In genomic region chrX:52987905-52988783, GRCm38 (mm10) we compare ENCODE assay signal across 8 mouse cellular contexts. TPM values are rescaled to one million over a fixed set of nuclear protein-coding genes. Genes with fewer than 3 reads are reported as not detected.
DNase-seq lines count a peak whose midpoint lies in the region; ATAC-seq and TF ChIP-seq lines count a peak whose summit lies in the region.

Gene Hprt (plus strand): TSS chrX:52988137.

- H3K36me3 ChIP-seq in hindbrain, embryonic 10.5 days = no peaks in the 10 kb centered on the region

- no peak for DNase-seq in Patski (ENCODE audit: low read depth, low spot score)
- peak; percentile 88 for DNase-seq in cerebellum, adult 9-11 months
- peak; percentile 53 to 83 for DNase-seq in frontal cortex, adult 2 months (ENCODE audit: extremely low spot score in 1 of 2, low spot score in 1 of 2)
- DNase-seq in hindbrain, embryonic 10.5 days (ENCODE audit: low spot score) = peak; percentile 84
- peak; percentile 78 to 79 for DNase-seq in layer of hippocampus, postnatal 14 days (ENCODE audit: low spot score in 2 of 2)
- peak; percentile 93 for DNase-seq in lung, postnatal 10 days
- DNase-seq in ovary, postnatal 14 days (ENCODE audit: low spot score) = peak; percentile 53
- DNase-seq in thymus, postnatal 10 days (ENCODE audit: low spot score in 2 of 2) = peak; percentile 74 to 81

- peak within 1 kb of the TSS; percentile 70 for H3K4me3 ChIP-seq in hindbrain, embryonic 10.5 days

- in situ Hi-C loops in Patski (cut with MboI; ENCODE audit: low pct_unique_long_range_greater_than_20kb) = loop anchor here (10.0 kb wide), 1 partner anchor 63 kb away; no protein-coding TSS in a partner anchor

- POLR2A ChIA-PET in Patski (lab: Charles Lee) = no interaction called here

- H3K9me3 ChIP-seq in hindbrain, embryonic 10.5 days = peaks cover 8% of the 10 kb centered on the region; the same call in 1 of the 2 replicates

- 16% methylated on average over 72 of the region's 72 CpGs for WGBS in hindbrain, embryonic 10.5 days

- peak; percentile 89 for ATAC-seq in Patski

- peaks cover 9% of the 10 kb centered on the region; the same call in 1 of the 2 replicates for H3K4me1 ChIP-seq in hindbrain, embryonic 10.5 days (replicated peaks)

- no peaks in the 10 kb centered on the region for H3K27me3 ChIP-seq in Patski
- H3K27me3 ChIP-seq in hindbrain, embryonic 10.5 days (ENCODE audit: insufficient read depth, poor library complexity, severe bottlenecking) = no peaks in the 10 kb centered on the region

- CTCF ChIA-PET in Patski (lab: Charles Lee) = no interaction called here

- no peak for TF ChIP-seq CTCF in Patski (IDR thresholded peaks at IDR 0.05)

- H3K27ac ChIP-seq in hindbrain, embryonic 10.5 days = peak within 1 kb of the TSS; percentile 92

RNA-seq across cellular contexts. Expression of gene Hprt, which starts in this region (rescaled TPM):
- polyA plus RNA-seq in Patski (2021) = 131 TPM
- 167 TPM in 2 replicates for polyA plus RNA-seq in frontal cortex, adult 2 months (2012; rRNA removed)
- polyA plus RNA-seq in hindbrain, embryonic 10.5 days (2016; fragmentation: Nextera tagmentation; extraction: Ambion mirVana) = 80.5 and 104 TPM in 2 replicates
- total RNA-seq in layer of hippocampus, postnatal 14 days (2021) = 100 to 1,000 TPM; 112 to 134 TPM
